Mouse (Mus musculus) regulatory T cell (primary cell): ENCODE data around the gene Tpcn1.

Source experiments
- in situ Hi-C: fragments of 300-600 bp; cut with MboI, MseI; formaldehyde crosslinking; loops from one replicate; pipeline ENCODE4 v1.15.1; 2025; ENCODE audit warnings: high pct_unique_total_duplicates

The Tpcn1 gene

DNA sequence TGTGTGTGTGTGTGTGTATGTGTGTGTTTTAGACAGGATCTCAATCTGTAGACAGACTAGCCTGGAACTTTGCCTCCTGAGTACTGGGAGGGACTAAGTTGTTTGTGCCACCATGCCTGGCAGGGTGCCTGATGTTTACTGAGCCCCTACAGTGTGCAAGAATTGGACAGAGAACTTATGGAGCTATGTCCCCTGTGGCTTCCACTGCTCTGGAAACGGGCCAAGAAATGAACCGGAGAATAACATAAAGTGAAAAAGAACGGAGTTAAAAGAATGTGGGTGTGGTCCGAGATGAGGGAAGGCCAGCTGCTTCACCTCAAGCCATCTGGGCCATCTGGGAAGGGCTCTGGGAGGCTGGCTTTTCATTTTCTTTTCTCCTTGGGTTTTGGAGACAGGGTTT is 73.7 kb downstream of the Tpcn1 start:
- in situ Hi-C loops: loop anchor here (10.0 to 25.0 kb wide), 3 partner anchors 70 to 1323 kb away; partner anchors contain the start of genes Dtx1, Iqcd, Pheta1 and Sh2b3

DNA sequence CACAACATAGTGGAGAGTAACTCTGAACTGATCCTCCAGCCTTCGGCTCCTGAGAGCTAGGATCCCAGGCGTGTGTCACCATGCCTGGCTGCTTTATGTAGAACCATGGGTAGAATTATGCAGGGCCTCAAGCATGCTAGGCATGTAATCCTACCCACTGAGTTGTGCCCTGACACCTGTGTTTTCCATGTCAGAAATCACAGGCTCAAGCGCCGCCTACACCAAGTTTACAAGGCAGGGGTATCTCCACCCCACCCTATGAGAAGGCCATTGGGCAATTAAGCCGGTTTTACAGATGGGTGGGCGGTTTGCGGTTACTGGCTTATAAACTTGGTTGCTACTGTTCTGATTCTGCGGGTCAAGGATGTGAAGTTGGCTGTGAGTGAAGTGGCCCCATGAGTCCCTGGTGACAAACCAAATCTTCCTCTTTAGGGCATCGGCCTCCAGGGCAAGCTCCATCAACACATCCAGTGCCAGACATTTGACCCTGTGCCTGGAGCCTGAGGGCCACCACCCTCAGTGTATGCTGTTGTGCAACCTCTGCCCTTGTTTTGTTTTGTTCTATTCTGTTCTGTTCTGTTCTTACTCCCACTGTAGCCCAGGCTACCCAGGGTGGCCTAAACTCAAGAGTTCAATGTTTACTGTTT is 74.3 kb downstream of the Tpcn1 start:
- in situ Hi-C loops: loop anchor here (10.0 to 25.0 kb wide), 3 partner anchors 71 to 1323 kb away; partner anchors contain the start of genes Dtx1, Iqcd, Pheta1 and Sh2b3

DNA sequence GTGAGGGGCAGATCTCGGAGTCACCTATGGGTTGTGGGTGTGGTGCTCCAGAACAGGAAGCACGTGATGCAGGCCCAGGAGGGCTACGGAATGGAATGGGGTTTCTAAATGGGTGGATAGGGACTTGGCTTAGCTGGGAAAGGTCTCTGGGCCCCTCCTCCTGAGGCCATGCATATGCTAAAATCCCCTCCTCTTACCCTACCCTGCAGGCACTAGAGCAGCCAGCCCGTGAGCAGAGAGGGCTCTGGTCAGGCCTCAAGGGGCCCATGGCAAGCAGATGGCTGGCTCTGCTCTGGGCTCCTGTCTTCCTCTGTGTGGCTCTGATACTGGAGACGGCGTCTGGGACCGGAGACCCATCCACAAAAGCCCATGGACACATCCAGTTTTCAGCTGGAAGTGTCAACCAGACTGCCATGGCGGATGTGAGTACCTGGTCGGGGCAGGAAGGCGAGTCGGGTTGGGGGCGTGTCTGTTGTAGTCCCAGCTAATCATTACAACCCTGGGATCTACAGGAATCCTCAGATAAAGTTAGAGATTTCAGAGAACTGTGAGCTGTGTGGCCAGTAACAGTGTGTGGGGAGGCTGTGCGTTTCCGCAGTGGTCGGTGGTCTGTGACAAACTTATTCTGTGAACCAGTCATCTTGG is 75.4 kb downstream of the Tpcn1 start:
- in situ Hi-C loops: loop anchor here (10.0 to 25.0 kb wide), 3 partner anchors 72 to 1324 kb away; partner anchors contain the start of genes Dtx1, Iqcd, Pheta1 and Sh2b3

DNA sequence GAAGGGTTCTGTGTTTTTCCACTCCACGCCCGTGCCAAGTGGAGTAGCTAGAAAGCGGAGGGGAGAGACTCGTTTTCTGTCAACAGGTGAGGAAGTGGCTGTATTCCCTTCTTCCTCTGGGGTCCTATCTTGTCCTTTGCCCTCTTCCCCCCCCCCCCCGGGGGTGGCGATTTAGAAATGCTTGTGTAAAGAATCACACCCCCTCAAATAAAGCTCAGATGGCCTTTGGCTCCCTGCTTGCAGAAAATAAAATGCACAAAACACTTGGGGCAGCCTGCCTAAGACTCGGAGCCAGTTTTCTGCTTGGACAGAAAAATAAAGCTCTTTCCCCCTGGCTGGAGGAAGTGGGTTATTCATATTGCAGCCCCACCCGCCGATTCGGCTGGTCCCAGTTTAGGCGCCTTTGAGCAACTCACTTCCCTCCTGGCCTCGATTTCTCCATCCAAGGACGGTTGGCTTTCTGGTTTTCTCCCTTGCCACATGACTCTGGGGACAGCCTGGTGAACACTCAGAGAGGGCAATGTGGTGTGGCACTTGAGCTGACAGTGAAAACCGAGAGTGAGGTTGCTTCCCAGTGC is 76.7 kb downstream of the Tpcn1 start:
- in situ Hi-C loops: loop anchor here (10.0 to 25.0 kb wide), 3 partner anchors 73 to 1326 kb away; partner anchors contain the start of genes Dtx1, Iqcd, Pheta1 and Sh2b3

DNA sequence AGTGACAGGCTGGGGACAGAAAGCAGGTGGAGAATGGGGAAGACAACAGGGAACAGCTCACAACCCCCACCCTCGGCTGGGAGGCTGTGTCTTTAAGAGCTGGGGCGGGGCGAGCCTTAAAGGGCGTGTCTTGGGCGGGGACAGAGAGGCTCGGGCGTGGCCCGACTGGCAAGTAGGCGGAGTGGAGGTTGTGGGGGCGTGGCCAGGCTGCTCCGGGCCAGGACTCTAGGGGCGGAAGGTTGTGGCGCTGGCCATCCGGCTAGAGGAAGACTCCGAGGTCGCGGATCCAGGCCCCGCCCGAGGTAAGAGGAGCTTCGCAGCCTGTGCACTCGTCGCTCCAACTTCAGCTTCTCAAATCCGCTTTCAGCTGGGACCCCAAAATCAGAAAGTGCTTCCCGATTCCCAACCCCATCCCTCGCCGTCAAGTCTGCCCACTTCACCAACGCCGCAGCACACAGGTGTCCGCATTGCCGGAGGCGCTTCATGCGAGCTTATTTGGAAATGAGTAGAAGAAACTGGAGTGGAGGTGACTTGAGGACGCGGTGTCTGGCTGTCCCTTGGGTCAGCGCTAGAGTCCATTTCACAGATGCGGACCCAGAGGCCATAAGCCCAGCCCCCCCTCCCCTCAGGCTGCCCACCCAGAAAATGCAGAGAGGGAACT is 77.4 kb downstream of the Tpcn1 start, which contains the start of gene Slc8b1:
Gene Slc8b1 (plus strand): TSS at position 187 of the 661 bp plus-strand sequence.
- in situ Hi-C loops: loop anchor here (10.0 to 25.0 kb wide), 3 partner anchors 74 to 1326 kb away; partner anchors contain the start of genes Dtx1, Iqcd, Pheta1 and Sh2b3

DNA sequence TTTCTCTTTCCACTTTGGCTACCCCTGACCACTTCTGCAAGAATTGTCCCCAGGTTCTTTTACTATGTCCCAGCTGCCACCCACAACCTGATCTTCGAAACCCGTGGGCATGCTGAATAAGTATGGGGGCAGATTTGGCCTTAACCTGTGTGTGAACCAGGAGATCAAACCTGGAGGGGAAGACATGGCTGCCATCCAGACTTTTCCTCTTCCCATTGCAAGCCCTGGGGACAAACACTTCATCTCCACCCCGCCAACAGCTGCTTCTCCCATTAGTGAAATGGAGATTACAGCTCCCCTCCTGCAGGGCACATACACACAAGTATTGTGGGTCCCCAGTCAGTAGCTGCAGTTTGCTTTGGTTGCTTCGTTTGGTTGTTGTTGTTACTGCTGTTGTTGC is 81.2 kb downstream of the Tpcn1 start:
- in situ Hi-C loops: loop anchor here (25.0 kb wide), 1 partner anchor 1330 kb away; the partner anchor contains the start of genes Pheta1 and Sh2b3

DNA sequence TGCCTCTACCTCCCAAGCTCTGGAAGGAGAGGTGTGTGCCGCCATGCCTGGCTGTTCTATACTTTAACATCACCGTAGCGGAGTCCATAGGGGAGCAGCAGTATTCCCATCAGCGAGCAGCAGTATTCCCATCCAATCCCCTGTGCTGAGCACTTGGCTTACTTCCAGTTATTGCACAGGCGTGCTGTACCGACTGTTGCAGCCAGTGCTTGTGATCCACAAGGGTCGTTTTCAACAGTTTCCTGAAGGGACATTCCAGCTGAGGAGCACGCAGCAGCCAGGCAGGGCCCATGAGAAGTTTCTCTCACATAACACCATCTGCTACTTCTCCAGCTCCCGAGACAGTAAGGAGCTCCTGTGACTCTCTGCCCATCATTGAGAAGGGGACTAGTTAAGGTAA is 82.0 kb downstream of the Tpcn1 start:
- in situ Hi-C loops: loop anchor here (25.0 kb wide), 1 partner anchor 1331 kb away; the partner anchor contains the start of genes Pheta1 and Sh2b3

DNA sequence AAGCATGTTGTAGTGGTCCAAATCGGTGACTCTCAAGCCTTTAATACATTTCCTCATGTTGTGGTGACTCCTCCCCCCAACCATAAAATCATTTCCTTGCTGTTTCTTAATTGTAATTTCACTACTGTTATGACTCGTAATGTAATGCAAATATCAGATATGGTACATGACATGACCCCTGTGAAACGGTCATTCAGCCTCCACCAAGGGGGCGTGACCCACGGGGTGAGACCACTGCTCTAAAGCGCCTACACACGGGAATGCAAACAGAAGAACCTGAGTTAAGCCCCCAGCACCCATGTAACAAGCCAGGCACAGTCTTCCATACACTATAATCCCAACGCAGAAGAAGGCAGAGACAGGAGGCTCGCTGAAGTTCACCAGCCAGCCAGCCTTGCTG is 82.7 kb downstream of the Tpcn1 start:
- in situ Hi-C loops: loop anchor here (25.0 kb wide), 1 partner anchor 1332 kb away; the partner anchor contains the start of genes Pheta1 and Sh2b3

DNA sequence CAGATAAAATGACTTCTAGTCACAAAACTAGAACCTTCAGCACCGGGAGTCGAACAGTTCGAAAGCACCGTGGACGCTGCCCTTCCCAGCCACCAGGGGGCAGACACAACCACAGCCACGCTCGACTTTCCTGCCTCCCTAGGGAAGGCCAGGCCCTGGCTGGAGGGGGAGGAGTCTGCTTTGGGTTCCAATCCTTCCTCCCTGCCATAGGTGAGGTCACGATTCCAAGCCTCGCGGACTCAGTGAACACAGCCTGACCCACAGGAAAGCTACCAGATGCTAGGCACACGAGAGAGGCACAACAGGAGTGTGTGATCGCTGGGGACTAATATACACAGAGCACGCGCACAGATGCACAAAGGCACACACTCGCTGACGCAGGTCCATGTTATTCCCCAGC is 83.1 kb downstream of the Tpcn1 start:
- in situ Hi-C loops: loop anchor here (25.0 kb wide), 1 partner anchor 1332 kb away; the partner anchor contains the start of genes Pheta1 and Sh2b3

DNA sequence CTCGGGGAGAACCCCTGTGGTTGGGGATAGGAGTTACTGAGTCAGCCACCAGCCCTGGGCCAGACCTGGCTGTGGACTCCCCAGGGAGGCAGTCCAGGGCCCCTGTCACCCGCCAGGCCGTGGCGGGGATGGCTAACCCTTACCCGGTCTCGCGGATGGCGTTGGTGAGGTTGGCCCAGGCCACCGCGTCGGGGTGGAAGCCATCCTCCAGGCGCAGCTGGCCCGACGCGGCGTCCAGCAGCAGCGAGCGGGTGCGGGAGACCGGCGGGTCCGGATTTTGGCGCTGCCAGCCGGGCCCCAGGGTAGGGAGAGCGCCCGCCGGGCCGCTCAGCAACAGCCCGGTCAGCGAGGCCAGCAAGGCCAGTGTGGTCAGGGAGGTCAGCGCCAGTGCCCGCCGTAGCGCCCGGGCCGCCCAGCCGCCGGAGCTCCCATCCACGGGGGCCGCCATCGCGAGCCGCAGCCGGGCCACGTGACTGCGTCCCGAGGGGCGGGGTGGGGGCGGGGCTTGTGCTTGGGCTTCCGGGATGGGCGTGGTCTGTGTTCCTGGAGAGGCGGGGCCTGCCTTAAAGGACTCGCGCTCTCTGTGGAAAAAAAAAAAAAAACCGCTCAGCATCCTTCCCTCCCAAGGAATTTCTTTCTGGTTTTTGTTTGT is 85.2 kb downstream of the Tpcn1 start, which contains the start of gene Plbd2:
Gene Plbd2 (minus strand): TSS at position 482 of the 652 bp plus-strand sequence.
- in situ Hi-C loops: loop anchor here (5.0 to 25.0 kb wide), 2 partner anchors 104 to 1334 kb away; partner anchors contain the start of genes Pheta1 and Sh2b3

DNA sequence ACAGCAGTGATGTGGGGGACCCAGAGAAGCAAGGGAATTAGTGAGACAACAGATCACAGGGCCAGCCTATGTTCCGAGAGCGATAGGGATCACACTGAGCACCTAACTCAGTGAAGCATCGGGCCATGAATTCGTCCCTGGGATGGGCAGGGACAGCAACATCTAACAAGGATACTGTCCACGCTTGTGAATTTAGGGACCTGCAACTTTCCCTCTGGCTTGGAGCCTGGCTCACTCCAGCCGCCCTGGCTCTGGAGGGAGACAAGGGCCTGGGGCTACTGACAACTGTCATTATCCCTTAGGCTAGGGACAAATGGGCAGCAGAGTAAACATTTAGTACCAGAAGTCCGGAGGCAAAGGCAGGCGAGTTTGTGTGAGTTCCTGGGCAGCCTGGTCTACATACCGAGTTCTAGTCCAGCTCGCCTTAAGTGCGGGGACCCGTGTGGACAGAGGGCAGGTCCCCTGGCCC is 85.8 kb downstream of the Tpcn1 start:
- in situ Hi-C loops: loop anchor here (5.0 to 25.0 kb wide), 2 partner anchors 105 to 1335 kb away; partner anchors contain the start of genes Pheta1 and Sh2b3

DNA sequence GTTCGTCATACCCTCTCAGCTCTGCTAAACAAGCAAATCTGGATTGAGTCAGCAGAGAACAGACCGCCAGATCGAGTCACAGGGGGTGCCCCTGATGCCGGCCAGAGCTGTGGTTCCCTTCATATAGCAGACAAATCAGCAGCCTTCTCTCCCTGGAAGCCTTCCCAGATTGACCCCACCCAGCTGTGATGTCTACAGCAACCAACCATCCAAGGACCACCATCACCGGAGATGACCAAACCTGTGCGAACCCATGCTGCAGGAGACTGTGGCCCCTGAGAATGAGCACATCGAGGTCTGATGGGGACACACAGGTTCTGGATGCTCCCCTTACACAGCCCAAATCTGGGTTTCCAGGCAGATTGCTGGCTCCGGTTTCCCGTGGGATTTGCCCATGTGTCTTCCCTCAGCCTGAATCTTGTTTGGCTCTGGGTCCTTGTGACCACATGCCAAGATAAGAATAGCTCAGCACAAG is 86.3 kb downstream of the Tpcn1 start:
- in situ Hi-C loops: loop anchor here (5.0 to 25.0 kb wide), 2 partner anchors 105 to 1335 kb away; partner anchors contain the start of genes Pheta1 and Sh2b3

DNA sequence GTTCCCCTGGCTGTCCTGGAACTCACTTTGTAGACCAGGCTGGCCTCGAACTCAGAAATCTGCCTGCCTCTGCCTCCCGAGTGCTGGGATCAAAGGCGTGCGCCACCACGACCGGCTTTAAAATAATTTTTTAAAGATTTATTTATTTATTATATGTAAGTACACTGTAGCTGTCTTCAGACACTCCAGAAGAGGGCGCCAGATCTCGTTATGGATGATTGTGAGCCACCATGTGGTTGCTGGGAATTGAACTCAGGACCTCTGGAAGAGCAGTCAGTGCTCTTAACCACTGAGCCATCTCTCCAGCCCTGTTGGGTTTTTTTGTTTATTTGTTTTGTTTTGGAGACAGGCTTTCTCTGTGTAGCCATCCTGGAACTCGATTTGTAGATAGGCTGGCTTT is 87.9 kb downstream of the Tpcn1 start:
- in situ Hi-C loops: loop anchor here (5.0 to 25.0 kb wide), 2 partner anchors 107 to 1337 kb away; partner anchors contain the start of genes Pheta1 and Sh2b3

DNA sequence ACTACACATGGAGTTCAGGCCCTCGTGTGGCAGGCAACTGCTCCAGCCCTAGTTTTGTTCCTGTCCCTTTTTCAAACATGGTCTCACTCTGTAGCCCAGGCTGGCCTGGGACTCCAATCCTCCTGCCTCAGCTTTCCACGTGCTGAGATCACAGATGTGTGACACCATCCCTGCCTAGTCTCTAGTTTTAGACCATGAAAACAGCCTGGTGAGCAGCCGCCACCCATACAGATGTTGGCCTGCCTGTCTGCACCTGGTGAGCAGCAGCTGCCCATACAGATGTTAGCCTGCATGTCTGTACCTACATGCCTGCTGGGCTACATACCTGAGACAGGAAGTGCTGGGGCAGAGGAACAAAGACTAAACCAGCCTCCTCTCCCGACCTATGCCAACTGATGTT is 89.3 kb downstream of the Tpcn1 start:
- in situ Hi-C loops: no loop called here

DNA sequence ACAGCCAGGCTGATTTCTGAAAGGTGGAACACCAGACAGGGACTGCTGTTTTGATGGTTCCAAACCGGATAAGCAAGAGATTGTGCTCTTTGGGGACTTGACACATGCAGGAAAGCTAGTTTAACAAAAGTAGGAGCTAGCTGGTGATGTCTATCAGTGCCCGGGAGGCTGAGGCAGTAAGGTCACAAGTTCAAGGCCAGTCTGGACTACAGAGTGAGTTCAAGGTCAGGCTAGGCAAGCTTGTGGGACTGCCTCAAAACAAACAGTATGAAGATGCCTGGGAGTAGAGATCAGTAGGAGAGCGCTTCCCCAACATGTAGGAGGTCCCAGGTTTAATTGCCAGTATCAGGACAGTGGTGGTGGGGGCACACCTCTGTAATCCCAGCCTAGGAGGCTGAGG is 91.4 kb downstream of the Tpcn1 start:
- in situ Hi-C loops: no loop called here

DNA sequence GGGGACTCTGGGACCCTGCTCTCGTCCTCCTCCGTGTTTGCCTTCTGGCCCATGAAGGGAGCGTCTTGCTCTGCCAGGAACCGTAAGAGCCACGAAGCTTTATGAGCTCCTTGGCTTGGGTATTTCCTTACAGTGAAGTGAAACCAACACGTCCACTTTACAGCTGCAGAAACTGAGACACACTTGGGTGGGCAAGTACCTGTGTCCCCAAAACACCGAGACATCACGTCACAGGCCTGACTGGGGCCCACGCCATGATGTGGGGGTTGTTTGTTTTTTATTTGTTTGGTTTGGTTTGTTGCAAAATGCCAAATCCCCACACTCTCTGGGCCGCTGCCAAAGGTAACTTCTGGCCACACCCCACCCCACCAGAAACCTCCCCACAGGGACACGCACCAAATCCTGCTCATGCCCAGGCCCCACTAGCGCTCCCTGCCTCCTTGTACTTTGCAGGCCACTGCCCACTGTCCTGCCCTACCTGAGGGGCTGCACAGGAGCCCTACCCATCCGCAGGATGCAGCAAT is 92.7 kb downstream of the Tpcn1 start:
- in situ Hi-C loops: no loop called here

DNA sequence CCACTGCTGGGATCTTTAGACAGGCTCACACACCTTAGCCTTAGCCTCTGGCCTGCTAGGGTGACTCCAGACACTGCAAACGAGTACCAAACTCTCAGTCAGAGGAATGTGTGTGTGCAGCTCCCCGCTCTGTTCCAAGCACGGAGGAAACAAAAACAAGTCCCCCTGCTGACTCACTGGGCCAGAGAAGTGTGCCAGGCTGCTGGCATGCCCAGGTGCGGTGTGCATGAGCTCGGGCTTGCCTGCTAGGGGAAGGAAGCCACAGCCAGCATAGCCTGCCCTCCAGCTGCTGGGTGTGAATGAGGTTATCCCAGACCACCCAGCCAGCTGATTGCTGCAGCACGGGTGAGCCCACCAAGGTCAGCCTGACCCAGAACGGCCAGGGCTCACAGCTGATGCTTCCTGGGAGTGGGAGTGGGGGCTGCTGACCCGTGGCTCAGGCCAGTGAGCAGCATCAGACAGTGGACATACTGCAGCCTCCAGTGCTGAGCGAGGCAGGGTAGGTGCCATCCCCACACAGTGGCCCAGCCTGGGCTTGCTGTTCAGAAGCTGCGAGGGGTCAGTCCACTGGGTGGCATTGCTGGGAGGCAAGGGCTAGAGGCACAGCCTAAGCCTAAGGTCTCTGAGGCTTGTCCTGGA is 93.3 kb downstream of the Tpcn1 start:
- in situ Hi-C loops: no loop called here

DNA sequence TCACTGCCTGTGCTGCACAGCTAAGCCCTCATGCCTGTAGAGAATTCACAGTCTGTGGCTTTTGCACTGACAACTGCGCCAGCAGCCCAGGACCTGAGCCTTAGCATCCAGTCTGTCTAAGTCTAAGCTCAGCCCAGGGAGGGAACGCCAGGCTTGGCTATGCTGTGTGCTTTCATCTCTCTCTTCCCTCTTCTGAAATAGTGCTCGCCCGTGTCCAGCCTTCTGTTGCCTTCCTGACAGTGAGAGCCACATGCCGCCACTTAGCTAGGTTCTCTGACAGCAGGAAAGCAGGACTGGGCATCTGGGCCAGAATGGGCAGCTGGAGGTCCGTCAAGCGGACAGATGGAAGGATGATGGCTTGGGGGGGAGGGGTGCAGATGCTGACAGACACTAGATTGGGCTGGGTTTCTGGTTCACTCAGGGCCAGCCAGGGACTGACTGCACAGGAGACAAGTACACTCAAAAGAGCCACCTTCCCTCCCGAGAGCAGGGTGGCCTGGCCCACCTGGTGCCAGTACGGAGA is 94.5 kb downstream of the Tpcn1 start:
- in situ Hi-C loops: no loop called here

DNA sequence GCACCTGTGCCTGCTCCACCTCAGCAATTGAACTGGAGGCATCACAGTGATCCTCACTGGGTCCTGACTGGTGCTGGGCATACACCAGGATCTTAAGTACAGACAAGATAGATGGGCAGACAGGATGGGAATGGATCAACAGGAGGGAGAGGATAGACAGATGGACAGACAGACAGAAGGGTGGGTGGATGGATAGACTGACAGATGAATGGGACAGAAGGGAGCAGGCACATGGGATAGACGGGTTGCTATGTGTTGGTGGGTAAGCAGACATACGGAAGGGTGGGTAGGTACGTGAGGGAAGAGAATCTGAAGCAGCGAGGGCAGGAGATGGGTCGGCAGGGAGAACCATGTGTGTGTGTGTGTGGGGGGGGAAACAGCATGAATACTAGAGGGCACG is 95.0 kb downstream of the Tpcn1 start:
- in situ Hi-C loops: no loop called here
